In the genomic region with DNA sequence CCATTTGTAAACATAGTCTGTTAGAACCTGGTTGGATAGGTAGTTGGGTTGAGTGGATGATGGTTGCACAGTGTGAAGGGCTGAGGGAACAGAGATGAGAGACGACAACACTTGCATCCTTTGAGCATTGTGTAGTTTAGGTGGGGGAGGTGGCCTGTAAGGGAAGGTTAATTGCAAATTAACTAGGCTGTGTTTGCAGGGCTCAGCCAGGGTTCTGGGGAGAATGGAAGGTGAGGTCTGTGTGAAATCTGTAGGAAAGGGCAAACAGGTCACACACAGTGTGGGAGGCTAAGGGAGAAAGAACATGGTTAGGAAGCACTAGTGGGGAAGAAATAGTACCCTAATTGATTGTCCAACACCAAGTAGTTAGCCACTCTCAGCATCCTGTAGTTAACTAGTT, we compare ENCODE assay signal across 23 mouse cellular contexts.
A peak's percentile ranks its signal among the peaks of the same experiment; 100 is the strongest.
DNase-seq lines count a peak whose midpoint lies in the region; ATAC-seq and TF ChIP-seq lines count a peak whose summit lies in the region.
"Had no signal": no experiment of that assay in that cellular context is flagged by ENCODE, and none has a peak within 500 bp of the region (broad histone marks: within the 10 kb centered on the region; RNA-seq: fewer than 3 reads in every experiment).

No protein-coding gene starts in this region.

- no peak overlapping the region for H3K4me3 ChIP-seq in kidney, embryonic 16.5 days (ENCODE audit: low read length)
- H3K4me3 ChIP-seq in ES-Bruce4 (ENCODE audit: low read depth, low read length): no peak overlapping the region
- no peak overlapping the region for H3K4me3 ChIP-seq in hindbrain, embryonic 16.5 days (ENCODE audit: low read length)
- H3K4me3 ChIP-seq: embryonic facial prominence, embryonic 15.5 days; erythroblast, embryonic 14.5 days; forebrain, embryonic 12.5 days; heart, embryonic 12.5 days; hindbrain, embryonic 12.5 days; intestine, embryonic 15.5 days had no signal

- no peak for TF ChIP-seq CTCF in ES-Bruce4 (IDR thresholded peaks at IDR 0.05; ENCODE audit: low read depth, low read length)

- H3K4me1 ChIP-seq in kidney, embryonic 16.5 days (ENCODE audit: insufficient read depth, low read length): peaks cover 47% of the 10 kb centered on the region
- H3K4me1 ChIP-seq in ES-Bruce4 (ENCODE audit: control insufficient read depth, insufficient read depth, low read length): peaks cover 6% of the 10 kb centered on the region
- no peaks in the 10 kb centered on the region for H3K4me1 ChIP-seq in hindbrain, embryonic 16.5 days (ENCODE audit: control insufficient read depth, insufficient read depth, low read depth, low read length)

- 33% methylated on average over 1 of the region's 1 CpGs for WGBS in kidney, embryonic 16.5 days
- 31% methylated on average over 1 of the region's 1 CpGs for WGBS in hindbrain, embryonic 16.5 days

- intact Hi-C loops in heart, postnatal 14 days (cut with DNase I): no loop called here

- H3K4me2 ChIP-seq in kidney, embryonic 16.5 days (replicated peaks; ENCODE audit: low read depth, low read length): no peak overlapping the region
- no peak overlapping the region for H3K4me2 ChIP-seq in hindbrain, embryonic 16.5 days (ENCODE audit: low read length)
- H3K4me2 ChIP-seq: embryonic facial prominence, embryonic 15.5 days; forebrain, embryonic 12.5 days; hindbrain, embryonic 12.5 days; intestine, embryonic 15.5 days had no signal

- no peaks in the 10 kb centered on the region for H3K36me3 ChIP-seq in kidney, embryonic 16.5 days (ENCODE audit: insufficient read depth, low read length)
- no peaks in the 10 kb centered on the region for H3K36me3 ChIP-seq in ES-Bruce4 (ENCODE audit: control insufficient read depth, insufficient read depth, low read length, poor library complexity, severe bottlenecking)
- no peaks in the 10 kb centered on the region for H3K36me3 ChIP-seq in hindbrain, embryonic 16.5 days (ENCODE audit: control insufficient read depth, insufficient read depth, low read length)
- H3K36me3 ChIP-seq: embryonic facial prominence, embryonic 15.5 days; forebrain, embryonic 12.5 days; heart, embryonic 12.5 days; hindbrain, embryonic 12.5 days; intestine, embryonic 15.5 days had no signal

- no peaks in the 10 kb centered on the region for H3K9me3 ChIP-seq in kidney, embryonic 16.5 days (ENCODE audit: low read length)
- no peaks in the 10 kb centered on the region for H3K9me3 ChIP-seq in ES-Bruce4 (replicated peaks; ENCODE audit: control insufficient read depth, insufficient read depth, low read length, poor library complexity, severe bottlenecking)
- no peaks in the 10 kb centered on the region for H3K9me3 ChIP-seq in hindbrain, embryonic 16.5 days (ENCODE audit: control insufficient read depth, low read length)
- H3K9me3 ChIP-seq: embryonic facial prominence, embryonic 15.5 days; forebrain, embryonic 12.5 days; G1E; heart, embryonic 12.5 days; hindbrain, embryonic 12.5 days; intestine, embryonic 15.5 days had no signal

- TF ChIP-seq EP300 in ES-Bruce4 (IDR thresholded peaks at IDR 0.05; ENCODE audit: insufficient read depth, low read depth, low read length): 0 out of 2 replicates have a peak, but pooled peaks have one; percentile 52

- no peaks in the 10 kb centered on the region for H3K27me3 ChIP-seq in kidney, embryonic 16.5 days (ENCODE audit: insufficient read depth, low read length)
- no peaks in the 10 kb centered on the region for H3K27me3 ChIP-seq in ES-Bruce4 (ENCODE audit: control insufficient read depth, insufficient read depth, low read length, poor library complexity, severe bottlenecking)
- no peaks in the 10 kb centered on the region for H3K27me3 ChIP-seq in hindbrain, embryonic 16.5 days (replicated peaks; ENCODE audit: control insufficient read depth, insufficient read depth, low read length)
- H3K27me3 ChIP-seq: CH12.LX; embryonic facial prominence, embryonic 15.5 days; forebrain, embryonic 12.5 days; heart, embryonic 12.5 days; hindbrain, embryonic 12.5 days; intestine, embryonic 15.5 days had no signal

- peak; percentile 34 for DNase-seq in heart, adult 11 months
- no peak for DNase-seq in heart, postnatal 14 days
- no peak for DNase-seq in kidney, postnatal 4 days
- peak; percentile 55 for DNase-seq in R1 (ENCODE audit: low read depth, low spot score)
- DNase-seq: adrenal gland, postnatal 10 days; cerebellum, adult 11 months; cerebellum, adult 8-10 months; cerebellum, postnatal 14 days; embryo, embryonic 11 days; gastrocnemius, postnatal 25 days; heart, postnatal 4 days had no signal

- peak; percentile 21; the same call in 1 of the 2 replicates for ATAC-seq in kidney, embryonic 16.5 days (ENCODE audit: low FRiP score, low TSS enrichment)
- ATAC-seq in hindbrain, embryonic 16.5 days: no peak
- ATAC-seq: forebrain, embryonic 16.5 days; intestine, embryonic 15.5 days had no signal

- H3K9ac ChIP-seq in kidney, embryonic 16.5 days (replicated peaks; ENCODE audit: low read length): no peak overlapping the region
- no peak overlapping the region for H3K9ac ChIP-seq in ES-Bruce4 (ENCODE audit: low read depth, poor library complexity, severe bottlenecking)
- H3K9ac ChIP-seq in hindbrain, embryonic 16.5 days (ENCODE audit: low read depth, low read length): no peak overlapping the region
- H3K9ac ChIP-seq: embryonic facial prominence, embryonic 15.5 days; forebrain, embryonic 12.5 days; heart, embryonic 12.5 days; hindbrain, embryonic 12.5 days; intestine, embryonic 15.5 days had no signal

- H3K27ac ChIP-seq in kidney, embryonic 16.5 days (ENCODE audit: low read length): no peak overlapping the region
- no peak overlapping the region for H3K27ac ChIP-seq in ES-Bruce4 (ENCODE audit: insufficient read depth, low read length)
- no peak overlapping the region for H3K27ac ChIP-seq in hindbrain, embryonic 16.5 days (ENCODE audit: low read depth, low read length)
- H3K27ac ChIP-seq: embryonic facial prominence, embryonic 15.5 days; forebrain, embryonic 12.5 days; hindbrain, embryonic 12.5 days; intestine, embryonic 15.5 days had no signal

- no peak for TF ChIP-seq POLR2A in ES-Bruce4 (IDR thresholded peaks at IDR 0.05; ENCODE audit: insufficient read depth, low read length)

Comparison
In these comparisons a context has a peak if more than half of its experiments do, and no peak if none do; other contexts are left out.
1. DNase-seq: peak in heart, adult 11 months (single experiment) and R1 (single experiment); none in heart, postnatal 14 days (0 of 2) and kidney, postnatal 4 days (0 of 2).